Mouse (Mus musculus): ENCODE data around the gene Wdr31.
A peak's percentile ranks its signal among the peaks of the same experiment; 100 is the strongest.
"Not testable (repeated sequence)": the region's sequence is repeated elsewhere in the genome, so short reads cannot be mapped to it uniquely, and the experiment has no call there.

Gene Wdr31

GRCm38 (mm10) chr4:62494230-62494629 lies 23.5 kb upstream of the Wdr31 start:
- DNase-seq, result peak; percentile 20

- no peak for DNase-seq
Measured at GRCm38 (mm10) chr4:62492682-62493081, 22.0 kb upstream of the Wdr31 start.

GRCm38 (mm10) chr4:62487914-62488313 lies 17.2 kb upstream of the Wdr31 start:
- DNase-seq, result no peak

GRCm38 (mm10) chr4:62487172-62487571 lies 16.5 kb upstream of the Wdr31 start:
- no peak for DNase-seq

- no peak for DNase-seq
Measured at GRCm38 (mm10) chr4:62486162-62486696, 15.5 kb upstream of the Wdr31 start.

- no peak for DNase-seq
Measured at GRCm38 (mm10) chr4:62485450-62486161, 14.9 kb upstream of the Wdr31 start.

GRCm38 (mm10) chr4:62484928-62485327 lies 14.2 kb upstream of the Wdr31 start:
- no peak for DNase-seq

- no peak for DNase-seq
Measured at GRCm38 (mm10) chr4:62480709-62481605, 10.3 kb upstream of the Wdr31 start.

GRCm38 (mm10) chr4:62479937-62480708 lies 9.4 kb upstream of the Wdr31 start, which contains the start of gene Bspry:
Bspry (plus strand) TSS chr4:62480053.
- DNase-seq, result peak; percentile 37

GRCm38 (mm10) chr4:62479593-62479936 lies 8.9 kb upstream of the Wdr31 start:
- DNase-seq, result not testable (repeated sequence)

GRCm38 (mm10) chr4:62477542-62478244 lies 7.0 kb upstream of the Wdr31 start:
- DNase-seq, result no peak

- no peak for DNase-seq
Measured at GRCm38 (mm10) chr4:62475793-62476192, 5.1 kb upstream of the Wdr31 start.

- DNase-seq, result no peak
Measured at GRCm38 (mm10) chr4:62475131-62475530, 4.4 kb upstream of the Wdr31 start.

- no peak for DNase-seq
Measured at GRCm38 (mm10) chr4:62472071-62472470, 1.4 kb upstream of the Wdr31 start.

GRCm38 (mm10) chr4:62468158-62468557 lies 2.5 kb downstream of the Wdr31 start:
- DNase-seq, result no peak

GRCm38 (mm10) chr4:62463124-62463523 lies 7.6 kb downstream of the Wdr31 start:
- DNase-seq, result no peak

- DNase-seq, result no peak
Measured at GRCm38 (mm10) chr4:62460348-62460747, 10.3 kb downstream of the Wdr31 start.

GRCm38 (mm10) chr4:62459081-62459480 lies 11.6 kb downstream of the Wdr31 start:
- DNase-seq, result no peak

- peak; percentile 48 for DNase-seq
Measured at GRCm38 (mm10) chr4:62454995-62455394, 15.7 kb downstream of the Wdr31 start.

GRCm38 (mm10) chr4:62440986-62441385 lies 29.7 kb downstream of the Wdr31 start:
- DNase-seq, result no peak

GRCm38 (mm10) chr4:62440544-62440943 lies 30.2 kb downstream of the Wdr31 start:
- DNase-seq, result no peak

GRCm38 (mm10) chr4:62439793-62440192 lies 30.9 kb downstream of the Wdr31 start:
- no peak for DNase-seq
